Mouse (Mus musculus) hindbrain, embryonic 14.5 days (tissue): Measurements from ENCODE around the gene Fdps. TPM values are rescaled to one million over a fixed set of nuclear protein-coding genes. Genes with fewer than 3 reads are reported as not detected.

Experiments
- ATAC-seq: fragments of 200-750 bp; cut with Nextera tagmentation; 2 replicates; pipeline ENCODE4 v1.8.0; 2017; ENCODE audit warnings: moderate number of reproducible peaks, mild to moderate bottlenecking, moderate TSS enrichment, moderate library complexity; ENCODE audit not compliant: low FRiP score
- DNase-seq: peaks from one replicate; pipeline ENCODE4 v3.0.0-alpha.2; 2015; ENCODE audit warnings: low spot score
- H3K27ac ChIP-seq: fragments of 300-500 bp; sonication (generic); 2 replicates; pipeline ENCODE4 v1.5.1; 2014; ENCODE audit warnings: mild to moderate bottlenecking, moderate library complexity
- H3K27me3 ChIP-seq: fragments of 300-500 bp; sonication (generic); 2 replicates; pipeline ENCODE4 v1.6.1; 2014; ENCODE audit warnings: mild to moderate bottlenecking, low read length, mixed read lengths; ENCODE audit not compliant: control insufficient read depth, insufficient read depth
- H3K36me3 ChIP-seq: fragments of 300-500 bp; sonication (generic); replicated peaks from 2 replicates; pipeline ENCODE4 v1.6.1; 2014; ENCODE audit not compliant: control insufficient read depth, insufficient read depth
- H3K4me1 ChIP-seq: fragments of 300-500 bp; sonication (generic); replicated peaks from 2 replicates; pipeline ENCODE4 v1.6.1; 2014; ENCODE audit warnings: antibody characterized with exemption, low read length, mixed read lengths; ENCODE audit not compliant: control insufficient read depth, insufficient read depth
- H3K4me2 ChIP-seq: fragments of 300-500 bp; sonication (generic); replicated peaks from 2 replicates; pipeline ENCODE4 v1.6.1; 2014; ENCODE audit warnings: mild to moderate bottlenecking, moderate library complexity
- H3K4me3 ChIP-seq: fragments of 300-500 bp; sonication (generic); replicated peaks from 2 replicates; pipeline ENCODE4 v1.5.1; 2014; ENCODE audit warnings: mild to moderate bottlenecking, low read length
- H3K9ac ChIP-seq: fragments of 300-500 bp; sonication (generic); 2 replicates; pipeline ENCODE4 v1.6.1; 2014
- H3K9me3 ChIP-seq: fragments of 300-500 bp; sonication (generic); 2 replicates; pipeline ENCODE4 v1.6.1; 2016; ENCODE audit warnings: low read length; ENCODE audit not compliant: control insufficient read depth
- WGBS: fragments of 180-500 bp; shearing (Covaris S2); extraction: QIAGEN DNeasy Blood & Tissue Kit; methylation state at CpG from one replicate; pipeline ENCODE4 v1.1.7; 2014; 5-methylcytosine and 5-hydroxymethylcytosine counted together
- polyA plus RNA-seq: library from polyadenylated mRNA; unstranded; fragments of >200 nt; fragmentation: Nextera tagmentation; extraction: Ambion mirVana; gene quantifications from 2 replicates; pipeline ENCODE4 v1.2.1, GENCODE M21; 2014

Gene Fdps
- polyA plus RNA-seq, 1 experiment from 2014 or later = 416 TPM

DNA sequence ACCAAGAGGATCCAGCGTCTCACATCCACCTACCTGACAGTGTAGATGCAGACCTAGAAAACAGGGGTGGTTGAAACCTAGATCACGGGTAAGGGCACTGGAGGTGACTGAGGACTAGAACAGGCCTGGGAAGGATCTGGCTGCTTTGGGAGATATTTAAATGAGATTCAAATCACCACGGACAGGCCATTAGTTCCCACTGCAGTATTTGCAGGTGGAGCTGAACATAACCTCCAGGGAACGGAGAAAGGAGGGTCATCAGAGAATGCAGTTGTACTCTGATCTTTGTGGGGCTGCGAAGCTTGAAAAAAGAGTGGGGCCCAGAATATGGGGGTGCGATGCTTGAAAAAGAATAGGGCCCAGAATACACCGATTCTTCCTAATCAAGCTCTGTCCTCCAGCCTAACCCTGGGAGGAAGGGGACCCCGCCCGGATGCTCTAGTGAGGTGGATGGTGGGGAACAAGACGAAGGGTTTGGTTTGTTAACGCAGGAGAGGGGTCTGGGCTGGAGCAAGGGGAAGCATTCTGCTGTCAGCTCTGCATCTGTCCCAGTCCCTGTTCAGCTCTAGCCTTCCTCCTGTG lies 9.2 kb downstream of the Fdps start:
- peak overlapping the region; percentile 89 for H3K27ac ChIP-seq
- H3K4me1 ChIP-seq = peaks cover 32% of the 10 kb centered on the region
- H3K9ac ChIP-seq = peak overlapping the region; percentile 72
- H3K9me3 ChIP-seq = no peaks in the 10 kb centered on the region
- DNase-seq = no peak
- ATAC-seq = peak; percentile 39
- peak overlapping the region; percentile 98 for H3K4me2 ChIP-seq
- H3K4me3 ChIP-seq = peak overlapping the region; percentile 73
- WGBS = 14% methylated on average over 11 of the region's 11 CpGs
- no peaks in the 10 kb centered on the region for H3K27me3 ChIP-seq
- peaks cover 57% of the 10 kb centered on the region for H3K36me3 ChIP-seq

DNA sequence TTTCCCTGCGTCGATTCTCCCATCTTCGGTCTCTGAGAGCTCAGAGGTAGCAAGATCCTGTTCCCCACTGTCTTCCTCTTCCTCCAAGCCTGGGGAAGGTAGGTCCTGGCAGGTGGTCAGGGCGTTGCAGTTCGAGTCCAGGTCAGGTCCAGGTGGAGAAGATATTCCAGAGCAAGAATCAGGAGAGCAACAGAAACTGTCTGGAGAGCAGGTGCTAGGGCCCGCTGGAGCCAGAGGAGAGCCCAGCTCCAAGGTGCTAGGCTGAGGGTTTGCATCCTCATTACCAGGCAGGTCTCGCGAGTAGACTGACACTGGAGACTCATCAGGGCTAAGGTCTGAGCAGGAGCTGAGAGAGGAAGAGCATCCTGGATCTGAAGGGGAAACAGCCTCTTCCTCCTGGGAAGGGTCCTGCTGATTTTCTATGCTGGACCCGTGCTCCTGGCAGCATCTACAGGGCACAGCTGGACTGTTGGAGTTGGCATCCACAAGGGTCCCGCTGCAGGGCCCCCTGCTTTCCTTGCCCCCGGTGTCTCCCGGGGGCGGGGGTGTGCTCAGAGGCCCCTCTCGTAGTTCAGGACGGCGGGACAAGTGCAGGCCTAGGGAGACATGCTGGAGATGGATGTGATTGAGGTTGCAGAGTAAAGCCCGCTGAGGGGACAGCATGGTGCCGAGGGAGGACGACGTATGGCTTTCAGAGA lies 9.8 kb downstream of the Fdps start:
- peak overlapping the region; percentile 98 for H3K4me2 ChIP-seq
- no peaks in the 10 kb centered on the region for H3K27me3 ChIP-seq
- no peaks in the 10 kb centered on the region for H3K9me3 ChIP-seq
- H3K9ac ChIP-seq = peak overlapping the region; percentile 72
- no peak for DNase-seq
- no peak for ATAC-seq
- 6% methylated on average over 20 of the region's 20 CpGs for WGBS
- H3K4me1 ChIP-seq = peaks cover 32% of the 10 kb centered on the region
- H3K27ac ChIP-seq = peak overlapping the region; percentile 71
- peak overlapping the region; percentile 73 for H3K4me3 ChIP-seq
- peaks cover 55% of the 10 kb centered on the region for H3K36me3 ChIP-seq

DNA sequence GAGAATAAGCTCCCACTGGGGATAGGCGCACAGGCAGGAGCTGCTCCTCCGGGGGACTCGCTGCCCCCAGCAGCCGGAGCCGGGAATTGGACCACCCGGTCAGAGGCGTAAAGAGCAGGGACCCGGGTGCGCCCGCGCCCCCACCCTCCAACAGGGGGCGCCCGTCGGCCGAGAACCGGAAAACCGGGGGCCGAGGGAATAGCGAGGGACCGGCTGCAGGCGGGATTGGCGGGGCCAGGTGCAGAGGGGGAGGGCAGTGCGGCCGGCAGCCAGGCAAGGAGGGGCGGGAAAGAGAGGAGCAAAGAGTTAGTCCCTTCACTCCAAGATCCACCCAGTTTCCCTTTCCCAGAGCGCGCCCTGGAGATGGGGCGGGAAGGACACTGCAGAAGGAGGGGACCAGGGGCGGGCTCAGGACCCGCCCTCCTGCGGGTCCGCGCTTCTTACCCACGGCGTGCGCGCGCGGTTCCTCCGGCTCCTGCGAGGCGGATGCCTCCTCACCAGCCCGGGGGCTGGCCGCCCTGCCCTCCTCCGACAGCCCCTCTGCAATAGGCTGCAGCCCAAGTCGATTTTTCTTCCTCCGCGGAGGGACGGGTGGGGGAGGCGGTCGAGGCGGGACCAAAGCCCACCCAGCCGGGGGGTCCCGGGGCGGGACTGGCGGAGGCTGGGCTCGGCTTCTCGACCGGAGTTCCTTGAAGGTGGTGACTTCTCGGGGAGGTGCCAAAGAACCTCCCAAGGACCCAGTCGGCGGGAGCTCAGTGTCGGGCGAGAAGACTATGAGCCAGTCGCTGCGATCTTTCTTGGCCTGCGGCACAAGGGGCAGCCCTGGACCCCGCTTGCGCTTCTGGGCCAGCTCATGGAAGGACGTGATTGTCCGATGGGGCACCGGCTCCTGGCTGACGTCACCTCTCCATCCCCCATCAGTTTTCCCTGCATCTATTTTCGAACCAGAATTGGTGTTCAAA lies 10.8 kb downstream of the Fdps start:
- peaks cover 32% of the 10 kb centered on the region for H3K4me1 ChIP-seq
- H3K9me3 ChIP-seq = no peaks in the 10 kb centered on the region
- H3K27me3 ChIP-seq = no peaks in the 10 kb centered on the region
- H3K9ac ChIP-seq = peak overlapping the region; percentile 72
- peak overlapping the region; percentile 71 for H3K27ac ChIP-seq
- peak overlapping the region; percentile 73 for H3K4me3 ChIP-seq
- peak overlapping the region; percentile 98 for H3K4me2 ChIP-seq
- H3K36me3 ChIP-seq = peaks cover 55% of the 10 kb centered on the region
- DNase-seq = peak; percentile 72
- ATAC-seq = peak; percentile 53; the same call in 1 of the 2 replicates
- under 1% methylated on average over 71 of the region's 74 CpGs for WGBS

DNA sequence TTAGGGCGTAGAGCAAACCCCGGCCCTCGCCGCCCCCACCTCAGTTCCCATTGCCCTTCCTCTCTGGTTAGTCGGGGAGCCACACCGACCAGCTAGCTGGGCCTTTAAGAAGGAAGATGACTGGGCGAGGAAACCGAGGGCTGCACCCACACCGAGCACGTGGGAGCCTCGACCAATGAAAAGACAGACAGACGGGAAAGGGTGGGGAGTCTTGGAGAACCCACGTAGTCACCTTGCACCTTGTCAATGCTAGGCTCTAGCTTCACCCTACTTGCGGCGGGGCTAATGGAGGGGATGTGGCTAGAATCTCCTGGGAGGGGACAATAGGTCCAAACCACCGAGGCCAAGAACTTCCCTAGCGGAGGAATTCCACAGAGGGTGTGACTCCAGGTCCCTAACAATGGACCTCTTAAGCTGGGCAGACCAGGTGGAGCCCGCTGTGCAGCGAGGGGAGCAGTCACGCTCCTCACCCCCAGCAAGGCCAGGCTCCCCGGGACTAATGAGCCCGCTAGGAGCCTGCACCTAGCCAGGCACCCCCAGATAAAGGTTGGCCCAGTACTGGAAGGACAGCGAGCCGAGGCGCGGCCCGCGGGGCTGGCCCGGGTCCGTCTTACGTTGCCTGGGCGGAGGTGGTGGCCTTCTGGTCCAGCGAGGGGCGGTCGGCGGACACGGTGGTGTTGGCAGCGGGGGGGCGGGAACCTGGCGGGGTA lies 11.7 kb downstream of the Fdps start:
- H3K4me2 ChIP-seq = peak overlapping the region; percentile 98
- H3K36me3 ChIP-seq = peaks cover 54% of the 10 kb centered on the region
- H3K27ac ChIP-seq = peak overlapping the region; percentile 71
- H3K9ac ChIP-seq = peak overlapping the region; percentile 72
- DNase-seq (peak; percentile 73), ATAC-seq (peak; percentile 69)
- H3K27me3 ChIP-seq = no peaks in the 10 kb centered on the region
- under 1% methylated on average over 40 of the region's 40 CpGs for WGBS
- peaks cover 32% of the 10 kb centered on the region for H3K4me1 ChIP-seq
- peak overlapping the region; percentile 73 for H3K4me3 ChIP-seq
- no peaks in the 10 kb centered on the region for H3K9me3 ChIP-seq

DNA sequence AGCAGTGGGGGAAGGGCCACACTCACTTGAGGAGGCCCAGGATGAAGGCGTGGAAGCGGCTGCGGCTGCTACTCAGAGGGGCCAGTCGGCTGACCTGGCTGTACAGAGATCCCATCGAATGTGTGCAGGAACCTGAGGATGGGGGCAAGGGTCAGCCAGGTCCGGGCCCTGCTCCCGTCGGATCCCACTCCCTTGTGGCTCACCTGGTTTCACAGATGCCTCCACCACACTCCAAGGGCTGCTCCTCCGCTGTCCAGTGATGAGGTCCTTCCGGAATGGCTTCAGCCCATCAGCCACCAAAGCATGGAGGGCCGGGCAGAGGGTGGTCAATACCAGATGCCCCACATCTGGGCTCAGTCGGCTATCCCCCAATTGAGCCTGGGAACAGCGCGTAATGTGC lies 12.8 kb downstream of the Fdps start:
- peaks cover 54% of the 10 kb centered on the region for H3K36me3 ChIP-seq
- H3K9ac ChIP-seq = no peak overlapping the region
- peak overlapping the region; percentile 73; the same call in 1 of the 2 replicates for H3K4me3 ChIP-seq
- H3K27me3 ChIP-seq = no peaks in the 10 kb centered on the region
- H3K4me2 ChIP-seq = peak overlapping the region; percentile 98
- H3K9me3 ChIP-seq = no peaks in the 10 kb centered on the region
- no peak overlapping the region for H3K27ac ChIP-seq
- no peak for DNase-seq
- 73% methylated on average over 14 of the region's 14 CpGs for WGBS
- no peak for ATAC-seq
- H3K4me1 ChIP-seq = peaks cover 32% of the 10 kb centered on the region

DNA sequence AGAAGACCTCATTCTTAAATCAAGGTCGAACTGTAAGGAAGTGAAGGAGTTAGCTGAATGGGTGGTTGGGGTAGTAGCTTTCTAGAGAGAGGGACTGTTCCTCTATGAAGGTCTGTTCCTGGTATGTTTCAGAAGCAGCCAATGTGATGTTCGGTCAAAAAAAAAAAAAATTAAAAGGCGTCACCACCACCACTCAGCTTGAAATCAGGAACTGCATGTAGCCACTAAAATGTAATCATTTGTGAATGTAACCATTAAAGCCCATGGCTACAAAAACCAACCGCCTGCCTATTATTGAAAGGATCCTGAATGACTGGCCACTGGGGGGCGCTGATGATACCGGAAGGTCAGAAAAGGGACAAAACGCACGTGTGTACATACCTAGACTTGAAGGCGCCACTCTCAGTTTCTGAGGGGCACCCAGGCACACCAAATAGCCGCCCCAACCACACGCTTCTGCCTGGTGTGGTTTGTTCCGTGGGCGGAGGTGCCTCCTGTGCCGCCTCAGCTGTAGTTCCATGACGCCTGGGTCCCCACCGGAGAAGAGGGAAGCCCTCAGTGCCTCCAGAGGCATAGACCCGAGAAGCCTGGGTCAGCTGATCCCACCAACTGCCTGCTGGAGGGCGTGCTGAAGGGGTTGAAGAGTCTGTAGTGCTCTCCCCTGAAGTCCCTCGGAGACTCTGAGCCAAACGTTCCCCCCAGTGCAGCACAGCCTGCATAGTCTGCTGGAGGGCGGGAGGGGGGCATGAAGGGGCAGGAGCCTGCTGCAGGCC lies 14.2 kb downstream of the Fdps start:
- WGBS = 38% methylated on average over 21 of the region's 21 CpGs
- no peak overlapping the region for H3K4me2 ChIP-seq
- H3K9ac ChIP-seq = no peak overlapping the region
- DNase-seq (peak; percentile 85), ATAC-seq (no peak)
- H3K4me3 ChIP-seq = no peak overlapping the region
- peaks cover 30% of the 10 kb centered on the region for H3K4me1 ChIP-seq
- H3K27ac ChIP-seq = no peak overlapping the region
- no peaks in the 10 kb centered on the region for H3K9me3 ChIP-seq
- H3K36me3 ChIP-seq = peaks cover 57% of the 10 kb centered on the region
- no peaks in the 10 kb centered on the region for H3K27me3 ChIP-seq

DNA sequence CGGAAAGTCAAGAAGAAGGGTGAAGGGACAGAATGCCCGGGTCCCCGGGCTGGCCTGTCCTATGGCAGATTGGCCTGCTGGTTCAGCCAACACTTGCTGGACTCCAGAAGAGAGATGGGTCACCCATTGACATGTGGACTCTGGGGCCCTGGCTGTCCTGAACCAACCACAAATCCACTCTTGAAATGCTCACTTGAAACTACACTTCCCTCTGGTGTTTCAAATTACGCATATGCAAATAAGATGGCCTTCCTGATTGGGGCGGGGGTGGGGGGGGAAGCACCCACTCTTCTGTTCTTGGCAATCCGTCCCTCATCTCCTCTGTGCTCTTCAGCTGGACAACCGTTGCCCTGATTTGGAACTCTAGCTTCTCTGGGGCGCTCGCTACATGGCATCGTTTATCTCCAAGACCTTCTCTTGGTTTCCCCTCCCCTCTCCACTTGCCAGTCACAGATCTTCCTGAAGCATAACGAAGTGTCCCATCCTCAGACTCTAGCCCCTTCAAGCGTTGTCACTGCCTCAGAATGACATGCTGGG lies 17.0 kb downstream of the Fdps start:
- no peak for ATAC-seq
- WGBS = 87% methylated on average over 12 of the region's 12 CpGs
- Histone ChIP-seq H3K36me3 (peaks cover 68% of the 10 kb centered on the region), H3K9ac (no peak overlapping the region), H3K4me1 (peaks cover 8% of the 10 kb centered on the region), H3K9me3 (no peaks in the 10 kb centered on the region), H3K4me2 (no peak overlapping the region), H3K27ac (no peak overlapping the region), H3K27me3 (no peaks in the 10 kb centered on the region), H3K4me3 (no peak overlapping the region)
- DNase-seq = no peak

DNA sequence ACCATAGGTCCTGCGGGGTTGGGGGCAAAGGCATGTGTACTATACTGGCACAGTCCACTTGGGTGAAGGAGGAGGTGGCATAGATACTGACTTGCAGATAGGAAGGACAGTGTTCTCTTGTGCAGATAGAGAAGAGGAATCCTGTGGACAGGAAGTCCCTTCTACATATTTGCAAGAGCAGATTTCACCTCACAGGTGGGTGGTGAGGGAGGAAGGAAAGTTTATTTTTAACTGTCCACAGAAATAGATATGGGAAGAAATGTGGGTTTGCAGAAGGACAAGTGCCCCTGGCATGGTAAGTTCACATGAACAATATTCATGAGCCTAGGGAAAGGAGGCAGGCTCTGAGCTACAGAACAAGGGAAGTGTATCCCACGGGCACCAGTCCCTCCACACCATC lies 17.6 kb downstream of the Fdps start:
- Histone ChIP-seq H3K36me3 (peaks cover 72% of the 10 kb centered on the region), H3K9me3 (no peaks in the 10 kb centered on the region), H3K27me3 (no peaks in the 10 kb centered on the region), H3K4me3 (no peak overlapping the region), H3K4me2 (no peak overlapping the region), H3K4me1 (peaks cover 2% of the 10 kb centered on the region; the same call in 1 of the 2 replicates), H3K9ac (no peak overlapping the region), H3K27ac (no peak overlapping the region)
- no peak for DNase-seq
- WGBS = 86% methylated on average over 2 of the region's 2 CpGs
- no peak for ATAC-seq
